Mouse (Mus musculus): Measurements from ENCODE around the gene Gm11733.
"Not testable (repeated sequence)": the region's sequence is repeated elsewhere in the genome, so short reads cannot be mapped to it uniquely, and the experiment has no call there.

The Gm11733 gene

GRCm38 (mm10) chr11:117484198-117484597 lies at the start of gene Gm11733:
Gene Gm11733, plus strand, starts transcription at chr11:117484368.
- peak; percentile 78 to 82 for DNase-seq

- DNase-seq, result peak; percentile 75 to 87
Measured at GRCm38 (mm10) chr11:117436401-117437109, 47.6 kb upstream of the Gm11733 start.

GRCm38 (mm10) chr11:117437110-117437490 lies 47.1 kb upstream of the Gm11733 start:
- DNase-seq, result no peak

GRCm38 (mm10) chr11:117438363-117438762 lies 45.8 kb upstream of the Gm11733 start:
- no peak for DNase-seq

- no peak for DNase-seq
Measured at GRCm38 (mm10) chr11:117440865-117441425, 43.2 kb upstream of the Gm11733 start.

- DNase-seq, result no peak
Measured at GRCm38 (mm10) chr11:117444090-117444489, 40.1 kb upstream of the Gm11733 start.

- DNase-seq, result no peak
Measured at GRCm38 (mm10) chr11:117445707-117446106, 38.5 kb upstream of the Gm11733 start.

- DNase-seq, result no peak
Measured at GRCm38 (mm10) chr11:117454086-117454485, 30.1 kb upstream of the Gm11733 start.

- no peak for DNase-seq
Measured at GRCm38 (mm10) chr11:117459148-117459547, 25.0 kb upstream of the Gm11733 start.

- DNase-seq, result no peak
Measured at GRCm38 (mm10) chr11:117462202-117462864, 21.8 kb upstream of the Gm11733 start.

GRCm38 (mm10) chr11:117463416-117463815 lies 20.8 kb upstream of the Gm11733 start:
- not testable (repeated sequence) for DNase-seq

GRCm38 (mm10) chr11:117466292-117466691 lies 17.9 kb upstream of the Gm11733 start:
- no peak for DNase-seq

- DNase-seq, result no peak
Measured at GRCm38 (mm10) chr11:117466911-117467310, 17.3 kb upstream of the Gm11733 start.

- DNase-seq, result no peak
Measured at GRCm38 (mm10) chr11:117468585-117469363, 15.4 kb upstream of the Gm11733 start.

- no peak for DNase-seq
Measured at GRCm38 (mm10) chr11:117469724-117470123, 14.4 kb upstream of the Gm11733 start.

- no peak for DNase-seq
Measured at GRCm38 (mm10) chr11:117470586-117471195, 13.5 kb upstream of the Gm11733 start.

- no peak for DNase-seq
Measured at GRCm38 (mm10) chr11:117471625-117472283, 12.4 kb upstream of the Gm11733 start.

GRCm38 (mm10) chr11:117472885-117473284 lies 11.3 kb upstream of the Gm11733 start:
- no peak for DNase-seq

- DNase-seq, result no peak
Measured at GRCm38 (mm10) chr11:117475204-117475603, 9.0 kb upstream of the Gm11733 start.

GRCm38 (mm10) chr11:117475669-117476068 lies 8.5 kb upstream of the Gm11733 start:
- no peak for DNase-seq

GRCm38 (mm10) chr11:117476554-117477107 lies 7.5 kb upstream of the Gm11733 start:
- DNase-seq, result no peak

Data from cerebellum, postnatal 25 days (tissue).